Mouse (Mus musculus): ENCODE results near the gene Osbp. TPM values are rescaled to one million over a fixed set of nuclear protein-coding genes. Genes with fewer than 3 reads are reported as not detected.

Gene Osbp
- polyA plus RNA-seq, 1 experiment from 2014 or later, result 4.1 TPM

- no peak overlapping the region for H3K4me3 ChIP-seq
- no peak overlapping the region for H3K9ac ChIP-seq
- no peaks in the 10 kb centered on the region for H3K27me3 ChIP-seq
- no peak overlapping the region for H3K4me2 ChIP-seq
- no peak for ATAC-seq
- H3K9me3 ChIP-seq (replicated peaks), result no peaks in the 10 kb centered on the region
- no peaks in the 10 kb centered on the region for H3K36me3 ChIP-seq (ENCODE audit: poor library complexity, severe bottlenecking)
- no peak overlapping the region for H3K27ac ChIP-seq
- no peaks in the 10 kb centered on the region for H3K4me1 ChIP-seq
- WGBS, result 89% methylated on average over 4 of the region's 4 CpGs
These were observed 58.4 kb downstream of the Osbp start for GRCm38 (mm10) chr19:12024149-12024548.

GRCm38 (mm10) chr19:12025333-12025732, 59.6 kb downstream of the Osbp start:
- Histone ChIP-seq H3K4me3 (no peak overlapping the region), H3K9ac (no peak overlapping the region), H3K4me1 (no peaks in the 10 kb centered on the region), H3K27me3 (no peaks in the 10 kb centered on the region), H3K4me2 (no peak overlapping the region), H3K36me3 (ENCODE audit: poor library complexity, severe bottlenecking) (no peaks in the 10 kb centered on the region), H3K9me3 (replicated peaks) (no peaks in the 10 kb centered on the region), H3K27ac (no peak overlapping the region)
- WGBS, result 93% methylated on average over 3 of the region's 3 CpGs
- ATAC-seq, result no peak

GRCm38 (mm10) chr19:12026606-12027005, 60.9 kb downstream of the Osbp start:
- WGBS, result 90% methylated on average over 2 of the region's 2 CpGs
- Histone ChIP-seq H3K4me2 (no peak overlapping the region), H3K27me3 (no peaks in the 10 kb centered on the region), H3K4me3 (no peak overlapping the region), H3K4me1 (no peaks in the 10 kb centered on the region), H3K36me3 (ENCODE audit: poor library complexity, severe bottlenecking) (no peaks in the 10 kb centered on the region), H3K9ac (no peak overlapping the region), H3K27ac (no peak overlapping the region), H3K9me3 (replicated peaks) (no peaks in the 10 kb centered on the region)
- ATAC-seq, result no peak

- Histone ChIP-seq H3K4me2 (no peak overlapping the region), H3K9me3 (replicated peaks) (no peaks in the 10 kb centered on the region), H3K27me3 (no peaks in the 10 kb centered on the region), H3K9ac (no peak overlapping the region), H3K4me3 (no peak overlapping the region), H3K4me1 (no peaks in the 10 kb centered on the region), H3K27ac (no peak overlapping the region), H3K36me3 (ENCODE audit: poor library complexity, severe bottlenecking) (no peaks in the 10 kb centered on the region)
- no peak for ATAC-seq
These were observed 72.0 kb downstream of the Osbp start for GRCm38 (mm10) chr19:12037727-12038126.

GRCm38 (mm10) chr19:12041217-12041616, 75.5 kb downstream of the Osbp start, which contains the start of gene Olfr1423:
Olfr1423 (minus strand) TSS chr19:12041317.
- ATAC-seq, result no peak
- Histone ChIP-seq H3K9ac (no peak within 1 kb of the TSS), H3K9me3 (replicated peaks) (no peaks in the 10 kb centered on the region), H3K27ac (no peak within 1 kb of the TSS), H3K4me2 (no peak within 1 kb of the TSS), H3K27me3 (no peaks in the 10 kb centered on the region), H3K36me3 (ENCODE audit: poor library complexity, severe bottlenecking) (no peaks in the 10 kb centered on the region), H3K4me1 (no peaks in the 10 kb centered on the region), H3K4me3 (no peak within 1 kb of the TSS)
- WGBS, result 69% methylated on average over 2 of the region's 2 CpGs

GRCm38 (mm10) chr19:12043163-12043562, 77.4 kb downstream of the Osbp start:
- H3K4me1 ChIP-seq, result no peaks in the 10 kb centered on the region
- H3K4me2 ChIP-seq, result no peak overlapping the region
- H3K9me3 ChIP-seq (replicated peaks), result no peaks in the 10 kb centered on the region
- H3K36me3 ChIP-seq (ENCODE audit: poor library complexity, severe bottlenecking), result no peaks in the 10 kb centered on the region
- no peaks in the 10 kb centered on the region for H3K27me3 ChIP-seq
- H3K4me3 ChIP-seq, result no peak overlapping the region
- ATAC-seq, result no peak
- whole genome bisulfite sequencing, result 92% methylated on average over 5 of the region's 5 CpGs
- no peak overlapping the region for H3K9ac ChIP-seq
- H3K27ac ChIP-seq, result no peak overlapping the region

Small RNAs within 50 kb of the gene (microRNA-seq; reads per million reads assigned to microRNA genes)
- 12.1 reads per million, percentile 25 among the genes with 10 or more reads in this experiment for gene Mir6994

Other genes starting within 250 kb of the Osbp start
- not detected in 2 replicates for gene Gif, start 218.4 kb upstream of the Osbp start, polyA plus RNA-seq (2015; fragmentation: Nextera tagmentation; extraction: Ambion mirVana)
- gene Mrpl16, start 195.6 kb upstream of the Osbp start, polyA plus RNA-seq (2015; fragmentation: Nextera tagmentation; extraction: Ambion mirVana), result 46.1 and 48.2 TPM in 2 replicates
- gene Stx3, start 146.5 kb upstream of the Osbp start, polyA plus RNA-seq (2015; fragmentation: Nextera tagmentation; extraction: Ambion mirVana), result 6.5 and 8.2 TPM in 2 replicates
- gene Olfr1417, start 126.7 kb upstream of the Osbp start, polyA plus RNA-seq (2015; fragmentation: Nextera tagmentation; extraction: Ambion mirVana), result 0.12 TPM in 1 of 2 replicates, not detected in the other
- gene Olfr1418, start 104.9 kb upstream of the Osbp start, polyA plus RNA-seq (2015; fragmentation: Nextera tagmentation; extraction: Ambion mirVana), result not detected in 2 replicates
- not detected in 2 replicates for gene Olfr1419, start 90.8 kb upstream of the Osbp start, polyA plus RNA-seq (2015; fragmentation: Nextera tagmentation; extraction: Ambion mirVana)
- gene Olfr1420, start 79.4 kb upstream of the Osbp start, polyA plus RNA-seq (2015; fragmentation: Nextera tagmentation; extraction: Ambion mirVana), result 0.05 TPM in 1 of 2 replicates, not detected in the other
- gene Patl1, start 53.5 kb upstream of the Osbp start, polyA plus RNA-seq (2015; fragmentation: Nextera tagmentation; extraction: Ambion mirVana), result 18.9 and 21.4 TPM in 2 replicates
- not detected in 2 replicates for gene Olfr1423, start 75.4 kb downstream of the Osbp start, polyA plus RNA-seq (2015; fragmentation: Nextera tagmentation; extraction: Ambion mirVana)
- gene Olfr1424, start 96.7 kb downstream of the Osbp start, polyA plus RNA-seq (2015; fragmentation: Nextera tagmentation; extraction: Ambion mirVana), result not detected in 2 replicates
- gene Olfr1425, start 111.8 kb downstream of the Osbp start, polyA plus RNA-seq (2015; fragmentation: Nextera tagmentation; extraction: Ambion mirVana), result not detected in 2 replicates
- gene Olfr1426, start 126.1 kb downstream of the Osbp start, polyA plus RNA-seq (2015; fragmentation: Nextera tagmentation; extraction: Ambion mirVana), result not detected in 2 replicates
- not detected in 2 replicates for gene Olfr1427, start 137.4 kb downstream of the Osbp start, polyA plus RNA-seq (2015; fragmentation: Nextera tagmentation; extraction: Ambion mirVana)
- not detected in 2 replicates for gene Olfr1428, start 150.0 kb downstream of the Osbp start, polyA plus RNA-seq (2015; fragmentation: Nextera tagmentation; extraction: Ambion mirVana)
- not detected in 2 replicates for gene Olfr76, start 157.3 kb downstream of the Osbp start, polyA plus RNA-seq (2015; fragmentation: Nextera tagmentation; extraction: Ambion mirVana)
- gene Olfr1555-ps1, start 204.2 kb downstream of the Osbp start, polyA plus RNA-seq (2015; fragmentation: Nextera tagmentation; extraction: Ambion mirVana), result not detected in 2 replicates
- gene Olfr1431, start 234.7 kb downstream of the Osbp start, polyA plus RNA-seq (2015; fragmentation: Nextera tagmentation; extraction: Ambion mirVana), result not detected in 2 replicates